11 mouse cellular contexts compared by ENCODE assay signal in genomic region chr19:27509956-27510639, GRCm38 (mm10).
DNase-seq lines count a peak whose midpoint lies in the region; ATAC-seq and TF ChIP-seq lines count a peak whose summit lies in the region.
"Had no signal": no experiment of that assay in that cellular context is flagged by ENCODE, and none has a peak within 500 bp of the region (broad histone marks: within the 10 kb centered on the region; RNA-seq: fewer than 3 reads in every experiment).

No protein-coding gene starts in this region.

- intact Hi-C loops in left cerebral cortex, postnatal 4 days (cut with DNase I): no loop called here

- no peaks in the 10 kb centered on the region for H3K27me3 ChIP-seq in limb, embryonic 10.5 days (ENCODE audit: low read depth, poor library complexity, severe bottlenecking)

- 74% methylated on average over 6 of the region's 6 CpGs for WGBS in limb, embryonic 10.5 days

- TF ChIP-seq CTCF in layer of hippocampus, adult 2 months (conservative IDR thresholded peaks at IDR 0.05): no peak

- peak; percentile 77; the same call in 1 of the 2 replicates for ATAC-seq in cerebellum, adult (ENCODE audit: insufficient number of reproducible peaks, low FRiP score, low TSS enrichment)

- H3K27ac ChIP-seq in layer of hippocampus, adult 2 months: peak overlapping the region; percentile 46; the same call in 1 of the 2 replicates
- no peak overlapping the region for H3K27ac ChIP-seq in limb, embryonic 10.5 days
- H3K27ac ChIP-seq: macrophage had no signal

- peak; percentile 49 for DNase-seq in cerebellum, adult 8-10 months
- peak; percentile 68 to 72 for DNase-seq in layer of hippocampus, adult 2 months (ENCODE audit: low spot score in 2 of 2)
- DNase-seq in left cerebral cortex, postnatal 4 days: peak; percentile 85
- no peak for DNase-seq in thymus, postnatal 36 days
- no peak for DNase-seq in limb, embryonic 10.5 days (ENCODE audit: low spot score)
- no peak for DNase-seq in spleen, postnatal 14 days (ENCODE audit: low spot score in 2 of 2)
- DNase-seq: gastrocnemius, postnatal 36 days; thymus, postnatal 4 days had no signal

- H3K9me3 ChIP-seq in limb, embryonic 10.5 days (replicated peaks): no peaks in the 10 kb centered on the region
- H3K9me3 ChIP-seq: G1E had no signal

- peaks cover 9% of the 10 kb centered on the region for H3K4me1 ChIP-seq in limb, embryonic 10.5 days

- H3K4me3 ChIP-seq in layer of hippocampus, adult 2 months: no peak overlapping the region
- no peak overlapping the region for H3K4me3 ChIP-seq in limb, embryonic 10.5 days

- no peaks in the 10 kb centered on the region for H3K36me3 ChIP-seq in limb, embryonic 10.5 days
- H3K36me3 ChIP-seq: G1E had no signal

Comparison
In these comparisons a context has a peak if more than half of its experiments do, and no peak if none do; other contexts are left out.
1. DNase-seq: peak in cerebellum, adult 8-10 months (single experiment), layer of hippocampus, adult 2 months (2 of 2) and left cerebral cortex, postnatal 4 days (single experiment); none in thymus, postnatal 36 days (0 of 2), limb, embryonic 10.5 days (single experiment) and spleen, postnatal 14 days (0 of 2).